Mouse (Mus musculus) hindbrain, postnatal 0 days (tissue): Measurements from ENCODE around the gene Fbxw13. TPM values are rescaled to one million over a fixed set of nuclear protein-coding genes. Genes with fewer than 3 reads are reported as not detected.
A peak's percentile ranks its signal among the peaks of the same experiment; 100 is the strongest.
"Not testable (repeated sequence)": the region's sequence is repeated elsewhere in the genome, so short reads cannot be mapped to it uniquely, and the experiment has no call there.

Source experiments
- ATAC-seq: fragments of 200-750 bp; cut with Nextera tagmentation; 2 replicates; pipeline ENCODE4 v1.8.0; 2017; ENCODE audit warnings: mild to moderate bottlenecking, moderate TSS enrichment, moderate library complexity
- DNase-seq: peaks from one replicate; pipeline ENCODE4 v3.0.0-alpha.2; 2015; ENCODE audit warnings: low spot score
- H3K27ac ChIP-seq: fragments of 300-500 bp; sonication (generic); 2 replicates; pipeline ENCODE4 v1.5.1; 2014; ENCODE audit warnings: mild to moderate bottlenecking
- H3K27me3 ChIP-seq: fragments of 300-500 bp; sonication (generic); 2 replicates; pipeline ENCODE4 v1.6.1; 2014; ENCODE audit warnings: low read length, mixed read lengths; ENCODE audit not compliant: insufficient read depth
- H3K36me3 ChIP-seq: fragments of 300-500 bp; sonication (generic); 2 replicates; pipeline ENCODE4 v1.6.1; 2014; ENCODE audit warnings: low read length, mixed read lengths; ENCODE audit not compliant: insufficient read depth
- H3K4me1 ChIP-seq: fragments of 300-500 bp; sonication (generic); 2 replicates; pipeline ENCODE4 v1.6.1; 2014; ENCODE audit warnings: antibody characterized with exemption, low read length, mixed read lengths; ENCODE audit not compliant: insufficient read depth
- H3K4me2 ChIP-seq: fragments of 300-500 bp; sonication (generic); 2 replicates; pipeline ENCODE4 v1.6.1; 2014; ENCODE audit warnings: low read depth, mild to moderate bottlenecking, low read length, moderate library complexity, mixed read lengths
- H3K4me3 ChIP-seq: fragments of 300-500 bp; sonication (generic); 2 replicates; pipeline ENCODE4 v1.5.1; 2014; ENCODE audit warnings: low read length
- H3K9ac ChIP-seq: fragments of 300-500 bp; sonication (generic); replicated peaks from 2 replicates; pipeline ENCODE4 v1.6.1; 2014; ENCODE audit warnings: mild to moderate bottlenecking, low read length, moderate library complexity, mixed read lengths
- H3K9me3 ChIP-seq: fragments of 300-500 bp; sonication (generic); 2 replicates; pipeline ENCODE4 v1.6.1; 2016; ENCODE audit warnings: low read length, mixed read lengths
- CTCF ChIP-seq: IDR thresholded peaks from 2 replicates; pipeline ENCODE4 v1.5.1; 2016; ENCODE audit warnings: antibody characterized with exemption, control low read depth, low read depth
- WGBS: fragments of 180-500 bp; shearing (Covaris S2); extraction: QIAGEN DNeasy Blood & Tissue Kit; methylation state at CpG from one replicate; pipeline ENCODE4 v1.1.7; 2014; 5-methylcytosine and 5-hydroxymethylcytosine counted together
- polyA plus RNA-seq: library from polyadenylated mRNA; unstranded; fragments of >200 nt; fragmentation: Nextera tagmentation; extraction: Ambion mirVana; gene quantifications from 2 replicates; pipeline ENCODE4 v1.2.1, GENCODE M21; 2015
- total RNA-seq: library from RNA; depleted of rRNA; stranded (reverse); fragments of >200 nt; gene quantifications from 2 replicates; pipeline ENCODE4 v1.2.3, GENCODE M21; 2014; rRNA removed

Fbxw13 gene
- total and polyA plus RNA-seq, 2 experiments from 2014 or later, result not detected

DNA sequence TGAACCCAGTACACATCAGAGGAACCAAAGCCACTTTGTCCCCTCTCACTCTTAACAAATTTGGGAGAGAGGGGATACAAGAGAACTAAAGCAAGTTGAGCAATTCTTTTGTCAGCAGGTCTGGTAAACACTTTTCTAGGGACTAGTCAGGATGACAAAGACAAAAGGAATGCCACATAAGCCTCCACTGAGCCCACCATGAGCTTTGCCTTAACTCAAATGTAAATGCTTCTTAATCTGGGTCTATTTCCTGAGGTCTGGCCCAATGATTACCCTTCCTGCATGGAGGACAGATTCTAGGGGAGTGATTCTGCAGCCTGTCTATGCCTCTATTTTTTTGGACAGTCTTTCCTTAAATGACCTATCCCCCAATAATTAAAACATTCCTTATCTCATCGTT is 19.5 kb downstream of the Fbxw13 start:
- no peak overlapping the region for H3K4me2 ChIP-seq
- H3K36me3 ChIP-seq, result no peaks in the 10 kb centered on the region
- no peak overlapping the region for H3K9ac ChIP-seq
- no peaks in the 10 kb centered on the region for H3K27me3 ChIP-seq
- H3K4me3 ChIP-seq, result no peak overlapping the region
- no peaks in the 10 kb centered on the region for H3K4me1 ChIP-seq
- 93% methylated on average over 1 of the region's 1 CpGs for WGBS
- no peak overlapping the region for H3K27ac ChIP-seq
- DNase-seq (no peak), ATAC-seq (no peak)
- 0 out of 2 replicates have a peak, but pooled peaks cover 3% of the 10 kb centered on the region for H3K9me3 ChIP-seq
- TF ChIP-seq CTCF, result no peak

DNA sequence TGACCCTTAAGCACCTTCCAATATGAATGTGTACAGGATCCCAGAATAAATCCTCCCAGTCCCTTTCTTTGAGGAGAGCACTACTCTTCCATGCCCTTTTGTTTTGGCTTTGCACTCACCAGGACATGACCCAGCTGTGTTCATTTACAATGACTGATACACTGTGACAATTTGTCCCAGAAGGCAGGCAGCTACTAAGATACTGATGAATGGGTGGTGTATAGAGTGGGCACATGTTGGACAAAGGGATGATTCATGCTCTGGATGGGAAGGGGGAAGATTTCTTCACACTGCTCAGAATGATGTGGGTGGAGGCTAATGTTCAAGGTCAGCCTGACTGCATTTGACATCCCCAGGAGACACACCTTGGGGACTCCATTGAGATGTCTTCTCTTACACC is 28.5 kb downstream of the Fbxw13 start:
- H3K4me1 ChIP-seq, result no peaks in the 10 kb centered on the region
- DNase-seq (no peak), ATAC-seq (no peak)
- no peaks in the 10 kb centered on the region for H3K36me3 ChIP-seq
- H3K4me3 ChIP-seq, result no peak overlapping the region
- no peak overlapping the region for H3K27ac ChIP-seq
- TF ChIP-seq CTCF, result no peak
- H3K9ac ChIP-seq, result no peak overlapping the region
- H3K4me2 ChIP-seq, result no peak overlapping the region
- H3K27me3 ChIP-seq, result no peaks in the 10 kb centered on the region
- no peaks in the 10 kb centered on the region for H3K9me3 ChIP-seq

DNA sequence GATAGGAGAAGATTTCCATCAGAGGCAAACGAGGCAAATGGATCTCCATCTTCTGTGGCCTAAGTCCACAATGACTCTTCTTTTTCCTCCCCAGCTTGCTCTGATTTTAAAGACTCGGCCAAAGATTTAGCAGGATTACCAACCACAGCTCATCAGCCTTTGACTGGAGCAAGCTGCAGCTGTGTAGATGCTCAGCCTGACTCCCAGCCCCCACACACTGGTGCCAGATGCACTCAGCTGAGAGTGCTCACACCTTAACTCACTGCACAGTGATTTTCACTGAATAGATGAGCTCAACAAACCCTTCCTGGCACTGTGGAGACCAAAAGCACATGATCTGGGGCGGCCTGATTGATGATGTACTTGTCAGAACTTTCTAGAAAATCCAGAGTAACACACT is 33.8 kb downstream of the Fbxw13 start, which contains the start of gene Fbxw21:
Fbxw21 (minus strand) TSS at position 101 of the 400 bp plus-strand sequence.
- no peak for TF ChIP-seq CTCF
- WGBS, result 71% methylated on average over 3 of the region's 3 CpGs
- Histone ChIP-seq H3K27ac (no peak within 1 kb of the TSS), H3K9me3 (no peaks in the 10 kb centered on the region), H3K9ac (no peak within 1 kb of the TSS), H3K4me2 (no peak within 1 kb of the TSS), H3K4me3 (no peak within 1 kb of the TSS), H3K4me1 (no peaks in the 10 kb centered on the region), H3K36me3 (no peaks in the 10 kb centered on the region), H3K27me3 (no peaks in the 10 kb centered on the region)
- DNase-seq (no peak), ATAC-seq (no peak)

DNA sequence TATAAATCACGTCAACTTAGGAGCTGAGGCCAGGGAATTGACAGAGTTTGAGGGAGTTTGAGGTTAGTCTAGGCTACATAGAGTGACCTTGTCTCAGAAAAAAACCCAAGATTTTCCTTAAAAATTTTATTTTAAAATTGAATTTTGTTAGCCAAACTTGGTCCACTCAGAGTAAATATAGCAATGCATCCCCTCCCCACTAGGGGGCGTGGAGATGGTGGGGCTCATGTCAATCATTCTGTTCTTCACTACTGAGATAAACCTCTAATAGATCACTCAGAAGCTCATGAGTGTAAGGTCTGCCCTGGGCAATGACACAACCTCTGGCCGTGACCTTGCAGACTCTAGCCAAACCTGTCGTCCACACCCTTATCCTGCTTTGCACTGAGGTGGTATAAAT is 55.4 kb downstream of the Fbxw13 start:
- H3K4me3 ChIP-seq, H3K4me1 ChIP-seq, DNase-seq, H3K27me3 ChIP-seq, ATAC-seq, H3K36me3 ChIP-seq, H3K27ac ChIP-seq, H3K4me2 ChIP-seq, H3K9ac ChIP-seq, H3K9me3 ChIP-seq: not testable (repeated sequence)
- TF ChIP-seq CTCF, result peak; percentile 25
- WGBS, result 67% methylated on average over 4 of the region's 4 CpGs

DNA sequence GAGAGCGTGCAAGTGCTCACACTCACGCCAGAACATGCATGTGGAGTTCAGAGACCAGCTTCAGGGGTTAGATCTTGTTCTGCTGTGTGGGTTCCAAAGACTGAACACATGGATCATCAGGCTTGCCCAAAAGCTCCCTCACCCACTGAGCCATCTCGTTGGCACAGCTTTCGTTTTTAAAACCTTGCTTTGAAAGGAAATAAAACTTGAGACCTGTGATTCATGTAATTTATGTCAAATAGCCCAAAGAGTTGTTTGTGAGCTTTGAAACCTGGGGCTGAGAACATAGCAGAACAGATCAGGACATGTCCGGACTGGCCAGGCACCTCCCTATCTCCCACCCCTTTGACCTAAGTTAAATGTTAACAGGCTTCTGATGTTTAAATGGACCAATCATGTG is 65.7 kb downstream of the Fbxw13 start:
- TF ChIP-seq CTCF, result no peak
- DNase-seq (no peak), ATAC-seq (no peak)
- H3K4me1 ChIP-seq, result no peaks in the 10 kb centered on the region
- no peak overlapping the region for H3K4me3 ChIP-seq
- H3K27me3 ChIP-seq, result no peaks in the 10 kb centered on the region
- H3K4me2 ChIP-seq, result no peak overlapping the region
- H3K9me3 ChIP-seq, result no peaks in the 10 kb centered on the region
- H3K36me3 ChIP-seq, result no peaks in the 10 kb centered on the region
- H3K9ac ChIP-seq, result no peak overlapping the region
- WGBS, result 88% methylated on average over 5 of the region's 5 CpGs
- H3K27ac ChIP-seq, result no peak overlapping the region

Other genes with a start within 250 kb of the Fbxw13 start
- 1.9 and 2.0 TPM in 2 replicates for gene Col7a1, start 242.4 kb downstream of the Fbxw13 start, total RNA-seq
- gene Col7a1, start 242.4 kb downstream of the Fbxw13 start, polyA plus RNA-seq, result 0.69 and 1.8 TPM in 2 replicates
- gene Ucn2, start 210.0 kb downstream of the Fbxw13 start, total RNA-seq, result 0.58 TPM in 1 of 2 replicates, not detected in the other
- not detected in 2 replicates for gene Ucn2, start 210.0 kb downstream of the Fbxw13 start, polyA plus RNA-seq
- 58.3 and 63.1 TPM in 2 replicates for gene Pfkfb4, start 204.2 kb downstream of the Fbxw13 start, total RNA-seq
- 18.6 and 20.5 TPM in 2 replicates for gene Pfkfb4, start 204.2 kb downstream of the Fbxw13 start, polyA plus RNA-seq
- 77.8 and 90.6 TPM in 2 replicates for gene Shisa5, start 157.4 kb downstream of the Fbxw13 start, total RNA-seq
- 74.5 and 77.6 TPM in 2 replicates for gene Shisa5, start 157.4 kb downstream of the Fbxw13 start, polyA plus RNA-seq
- gene Trex1, start 136.2 kb downstream of the Fbxw13 start, total RNA-seq, result 20.1 and 32.6 TPM in 2 replicates
- gene Trex1, start 136.2 kb downstream of the Fbxw13 start, polyA plus RNA-seq, result 14.3 and 14.4 TPM in 2 replicates
- 39.5 and 52.3 TPM in 2 replicates for gene Atrip, start 121.9 kb downstream of the Fbxw13 start, total RNA-seq
- gene Atrip, start 121.9 kb downstream of the Fbxw13 start, polyA plus RNA-seq, result 30.6 and 32.2 TPM in 2 replicates
- 7.8 and 8.4 TPM in 2 replicates for gene Ccdc51, start 113.5 kb downstream of the Fbxw13 start, total RNA-seq
- 5.1 and 6.7 TPM in 2 replicates for gene Ccdc51, start 113.5 kb downstream of the Fbxw13 start, polyA plus RNA-seq
- gene Tma7, start 113.4 kb downstream of the Fbxw13 start, total RNA-seq, result 56.2 and 73.8 TPM in 2 replicates
- gene Tma7, start 113.4 kb downstream of the Fbxw13 start, polyA plus RNA-seq, result 764 and 779 TPM in 2 replicates
- 82.3 and 84.4 TPM in 2 replicates for gene Plxnb1, start 100.6 kb downstream of the Fbxw13 start, total RNA-seq
- 8.7 and 11.2 TPM in 2 replicates for gene Plxnb1, start 100.6 kb downstream of the Fbxw13 start, polyA plus RNA-seq
- not detected in 2 replicates for gene Fbxw21, start 33.9 kb downstream of the Fbxw13 start, total RNA-seq
- gene Fbxw21, start 33.9 kb downstream of the Fbxw13 start, polyA plus RNA-seq, result not detected in 2 replicates
- not detected in 2 replicates for gene Fbxw20, start 38.8 kb upstream of the Fbxw13 start, total RNA-seq
- gene Fbxw20, start 38.8 kb upstream of the Fbxw13 start, polyA plus RNA-seq, result not detected in 2 replicates
- not detected in 2 replicates for gene Fbxw14, start 91.7 kb upstream of the Fbxw13 start, total RNA-seq
- not detected in 2 replicates for gene Fbxw14, start 91.7 kb upstream of the Fbxw13 start, polyA plus RNA-seq
- gene Fbxw28, start 143.7 kb upstream of the Fbxw13 start, total RNA-seq, result not detected in 2 replicates
- not detected in 2 replicates for gene Fbxw28, start 143.7 kb upstream of the Fbxw13 start, polyA plus RNA-seq
- gene Fbxw22, start 208.3 kb upstream of the Fbxw13 start, total RNA-seq, result not detected in 2 replicates
- not detected in 2 replicates for gene Fbxw22, start 208.3 kb upstream of the Fbxw13 start, polyA plus RNA-seq